Mouse (Mus musculus) stomach, embryonic 14.5 days (tissue): Measurements from ENCODE around the gene Nova2. TPM values are rescaled to one million over a fixed set of nuclear protein-coding genes. Genes with fewer than 3 reads are reported as not detected.
A peak's percentile ranks its signal among the peaks of the same experiment; 100 is the strongest.

ENCODE experiments used
- ATAC-seq: fragments of 200-750 bp; cut with Nextera tagmentation; 2 replicates; pipeline ENCODE4 v1.8.0; 2017; ENCODE audit warnings: low read depth, moderate TSS enrichment; ENCODE audit not compliant: insufficient number of reproducible peaks, insufficient read depth, low FRiP score
- H3K27ac ChIP-seq: fragments of 300-500 bp; sonication (generic); 2 replicates; pipeline ENCODE4 v1.5.1; 2014; ENCODE audit warnings: mild to moderate bottlenecking, low read length, moderate library complexity, mixed read lengths
- H3K27me3 ChIP-seq: fragments of 300-500 bp; sonication (generic); 2 replicates; pipeline ENCODE4 v1.6.1; 2014; ENCODE audit warnings: low read length, control low read depth, mixed read lengths; ENCODE audit not compliant: control insufficient read depth, insufficient read depth
- H3K36me3 ChIP-seq: fragments of 300-500 bp; sonication (generic); 2 replicates; pipeline ENCODE4 v1.6.1; 2014; ENCODE audit warnings: mild to moderate bottlenecking, control low read depth, low read length, moderate library complexity, mixed read lengths; ENCODE audit not compliant: control insufficient read depth, insufficient read depth
- H3K4me1 ChIP-seq: fragments of 300-500 bp; sonication (generic); 2 replicates; pipeline ENCODE4 v1.6.1; 2014; ENCODE audit warnings: low read length, control low read depth, mixed read lengths; ENCODE audit not compliant: control insufficient read depth, insufficient read depth
- H3K4me2 ChIP-seq: fragments of 300-500 bp; sonication (generic); replicated peaks from 2 replicates; pipeline ENCODE4 v1.6.1; 2014; ENCODE audit warnings: low read depth, low read length, control low read depth
- H3K4me3 ChIP-seq: fragments of 300-500 bp; sonication (generic); 2 replicates; pipeline ENCODE4 v1.5.1; 2014; ENCODE audit warnings: low read depth, low read length, control low read depth
- H3K9ac ChIP-seq: fragments of 300-500 bp; sonication (generic); replicated peaks from 2 replicates; pipeline ENCODE4 v1.6.1; 2014; ENCODE audit warnings: low read depth, mild to moderate bottlenecking, control low read depth, low read length, moderate library complexity, mixed read lengths
- H3K9me3 ChIP-seq: fragments of 300-500 bp; sonication (generic); 2 replicates; pipeline ENCODE4 v1.6.1; 2016; ENCODE audit warnings: low read depth, low read length, control low read depth; ENCODE audit not compliant: control insufficient read depth
- WGBS: fragments of 180-500 bp; shearing (Covaris S2); extraction: QIAGEN DNeasy Blood & Tissue Kit; methylation state at CpG from one replicate; pipeline ENCODE4 v1.1.7; 2014; 5-methylcytosine and 5-hydroxymethylcytosine counted together
- polyA plus RNA-seq: library from polyadenylated mRNA; unstranded; fragments of >200 nt; fragmentation: Nextera tagmentation; extraction: Ambion mirVana; gene quantifications from 2 replicates; pipeline ENCODE4 v1.2.1, GENCODE M21; 2014

Nova2 gene
- polyA plus RNA-seq, 1 experiment from 2014 or later: 0.81 TPM

- Histone ChIP-seq H3K9ac (no peak overlapping the region), H3K36me3 (no peaks in the 10 kb centered on the region), H3K4me3 (peak overlapping the region; percentile 45), H3K4me1 (no peaks in the 10 kb centered on the region), H3K9me3 (no peaks in the 10 kb centered on the region), H3K27ac (no peak overlapping the region; the same call in 1 of the 2 replicates), H3K4me2 (peak overlapping the region; percentile 92), H3K27me3 (0 out of 2 replicates have a peak, but pooled peaks cover 20% of the 10 kb centered on the region)
- ATAC-seq: no peak
- WGBS: 47% methylated on average over 6 of the region's 6 CpGs
These were observed 1.2 kb downstream of the Nova2 start for GRCm38 (mm10) chr7:18926911-18927310.

- H3K4me2 ChIP-seq: no peak overlapping the region; the same call in 1 of the 2 replicates
- no peak overlapping the region for H3K27ac ChIP-seq
- 0 out of 2 replicates have a peak, but pooled peaks cover 20% of the 10 kb centered on the region for H3K27me3 ChIP-seq
- ATAC-seq: no peak
- no peaks in the 10 kb centered on the region for H3K4me1 ChIP-seq
- H3K4me3 ChIP-seq: no peak overlapping the region
- H3K36me3 ChIP-seq: no peaks in the 10 kb centered on the region
- H3K9ac ChIP-seq: no peak overlapping the region
- 20% methylated on average over 3 of the region's 3 CpGs for WGBS
- H3K9me3 ChIP-seq: no peaks in the 10 kb centered on the region
These were observed 2.1 kb downstream of the Nova2 start for GRCm38 (mm10) chr7:18927759-18928158.

GRCm38 (mm10) chr7:18942376-18942775 lies 16.7 kb downstream of the Nova2 start:
- Histone ChIP-seq H3K9ac (no peak overlapping the region), H3K36me3 (no peaks in the 10 kb centered on the region), H3K27ac (no peak overlapping the region), H3K4me2 (no peak overlapping the region), H3K4me1 (no peaks in the 10 kb centered on the region), H3K4me3 (no peak overlapping the region), H3K27me3 (no peaks in the 10 kb centered on the region), H3K9me3 (no peaks in the 10 kb centered on the region)
- 27% methylated on average over 1 of the region's 1 CpGs for WGBS
- no peak for ATAC-seq

GRCm38 (mm10) chr7:18942815-18943214 lies 17.1 kb downstream of the Nova2 start:
- WGBS: 54% methylated on average over 9 of the region's 9 CpGs

GRCm38 (mm10) chr7:18948151-18948550 lies 22.5 kb downstream of the Nova2 start:
- H3K27ac ChIP-seq: no peak overlapping the region

More at GRCm38 (mm10) chr7:18942815-18943214, 17.1 kb downstream of the Nova2 start:
- Histone ChIP-seq H3K4me1 (no peaks in the 10 kb centered on the region), H3K36me3 (no peaks in the 10 kb centered on the region), H3K9ac (no peak overlapping the region), H3K9me3 (no peaks in the 10 kb centered on the region), H3K27me3 (no peaks in the 10 kb centered on the region), H3K27ac (no peak overlapping the region), H3K4me3 (no peak overlapping the region), H3K4me2 (no peak overlapping the region)
- no peak for ATAC-seq

GRCm38 (mm10) chr7:18949781-18950522 lies 24.3 kb downstream of the Nova2 start:
- H3K27me3 ChIP-seq: no peaks in the 10 kb centered on the region
- no peak overlapping the region for H3K4me3 ChIP-seq
- no peaks in the 10 kb centered on the region for H3K9me3 ChIP-seq
- no peak overlapping the region for H3K9ac ChIP-seq
- no peaks in the 10 kb centered on the region for H3K36me3 ChIP-seq
- no peaks in the 10 kb centered on the region for H3K4me1 ChIP-seq
- H3K27ac ChIP-seq: no peak overlapping the region
- no peak overlapping the region for H3K4me2 ChIP-seq
- ATAC-seq: no peak
- WGBS: 26% methylated on average over 12 of the region's 12 CpGs

More at GRCm38 (mm10) chr7:18948151-18948550, 22.5 kb downstream of the Nova2 start:
- no peaks in the 10 kb centered on the region for H3K36me3 ChIP-seq
- no peaks in the 10 kb centered on the region for H3K9me3 ChIP-seq
- no peaks in the 10 kb centered on the region for H3K27me3 ChIP-seq
- no peaks in the 10 kb centered on the region for H3K4me1 ChIP-seq
- H3K4me3 ChIP-seq: no peak overlapping the region
- no peak overlapping the region for H3K4me2 ChIP-seq
- 59% methylated on average over 6 of the region's 6 CpGs for WGBS
- ATAC-seq: 0 out of 2 replicates have a peak, but pooled peaks have one; percentile 10
- H3K9ac ChIP-seq: no peak overlapping the region

- H3K4me2 ChIP-seq: no peak overlapping the region
- no peaks in the 10 kb centered on the region for H3K9me3 ChIP-seq
- no peak for ATAC-seq
- no peaks in the 10 kb centered on the region for H3K4me1 ChIP-seq
- no peak overlapping the region for H3K9ac ChIP-seq
- WGBS: 23% methylated on average over 18 of the region's 18 CpGs
- H3K4me3 ChIP-seq: no peak overlapping the region
- H3K36me3 ChIP-seq: no peaks in the 10 kb centered on the region
- H3K27me3 ChIP-seq: no peaks in the 10 kb centered on the region
- H3K27ac ChIP-seq: no peak overlapping the region
These were observed 25.0 kb downstream of the Nova2 start for GRCm38 (mm10) chr7:18950523-18951315.

- Histone ChIP-seq H3K27ac (no peak overlapping the region), H3K9me3 (no peaks in the 10 kb centered on the region), H3K4me3 (no peak overlapping the region), H3K4me2 (no peak overlapping the region), H3K4me1 (no peaks in the 10 kb centered on the region), H3K36me3 (no peaks in the 10 kb centered on the region), H3K27me3 (no peaks in the 10 kb centered on the region), H3K9ac (no peak overlapping the region)
- WGBS: 16% methylated on average over 15 of the region's 15 CpGs
- ATAC-seq: no peak
These were observed 25.7 kb downstream of the Nova2 start for GRCm38 (mm10) chr7:18951397-18951796.
